Mouse (Mus musculus): ENCODE measurements at regions not wholly inside any gene's neighbourhood (a gene's known extent, or its start where the extent isn't known, plus 50 kb on each side); places are given as distances from the start of the nearest gene placed in this dataset.

DNA sequence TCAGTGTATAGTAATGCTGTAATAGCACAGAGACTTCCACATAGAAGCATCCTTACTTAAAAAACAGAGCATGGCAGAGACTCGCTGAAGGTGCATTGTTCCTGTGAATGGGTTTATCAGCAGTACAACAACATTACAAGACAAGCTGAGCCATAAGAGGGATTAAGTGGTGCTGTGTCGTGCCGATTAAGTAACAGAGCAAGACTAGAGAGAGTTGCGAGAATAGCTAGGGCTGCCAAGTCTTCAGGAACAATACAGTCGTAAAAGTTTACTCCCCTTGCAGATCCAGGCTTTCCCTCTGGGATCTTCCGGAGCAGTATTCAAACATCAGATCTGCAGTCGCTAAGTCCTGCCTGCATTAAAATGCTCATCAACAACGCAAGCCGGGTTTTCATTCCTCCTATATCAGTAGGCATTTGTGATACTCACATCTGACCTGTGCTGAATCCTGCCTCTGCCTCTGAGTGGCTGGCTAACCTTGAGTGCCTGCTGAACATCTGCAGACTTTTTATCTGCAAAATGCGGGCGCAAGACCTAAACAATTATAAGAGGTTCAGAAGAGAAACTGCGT is 247.1 kb downstream of the Ttll7 start:
- Histone ChIP-seq H3K9me3 (no peaks in the 10 kb centered on the region), H3K27ac (no peak overlapping the region), H3K27me3 (replicated peaks) (no peaks in the 10 kb centered on the region), H3K4me2 (peak overlapping the region; percentile 36), H3K9ac (no peak overlapping the region), H3K4me1 (peaks cover 41% of the 10 kb centered on the region), H3K4me3 (no peak overlapping the region), H3K36me3 (replicated peaks) (no peaks in the 10 kb centered on the region)
- WGBS = 26% methylated on average over 12 of the region's 12 CpGs
- no peak for ATAC-seq (replicated peaks)

DNA sequence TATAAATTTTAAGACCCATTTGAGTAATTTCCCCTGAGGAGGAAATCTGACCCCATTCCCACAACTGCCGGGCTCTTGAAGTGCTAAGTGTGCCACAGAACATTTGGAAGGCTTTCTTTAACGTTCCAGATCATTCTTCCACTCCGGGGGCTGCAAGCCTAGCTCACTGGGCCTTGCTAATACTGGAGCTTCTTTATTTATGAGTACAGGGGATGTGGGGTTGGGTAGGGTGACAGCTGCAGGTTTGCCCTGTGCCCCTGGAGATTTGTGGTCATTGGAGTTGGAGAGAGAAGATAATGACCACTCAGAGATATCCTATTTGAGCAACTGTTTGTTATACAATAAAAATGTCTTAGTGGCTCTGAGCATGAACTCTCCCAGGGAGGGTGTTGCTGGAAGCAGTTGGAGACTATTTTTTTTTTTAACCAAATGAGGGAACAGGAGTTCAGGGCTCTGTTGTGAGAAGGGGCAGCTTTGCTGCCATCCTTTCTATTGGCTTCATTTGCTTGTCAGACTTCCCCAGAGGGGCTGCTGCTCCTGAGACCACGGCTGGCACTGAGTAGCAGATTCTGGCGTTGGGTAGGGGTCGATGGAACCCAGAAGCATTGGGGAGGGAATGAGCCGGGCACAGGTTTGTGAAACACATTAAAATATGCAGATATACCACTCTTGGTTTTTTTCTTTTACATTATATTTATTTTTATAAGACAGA is 249.0 kb downstream of the Ttll7 start:
- Histone ChIP-seq H3K4me1 (peaks cover 41% of the 10 kb centered on the region), H3K9me3 (no peaks in the 10 kb centered on the region), H3K27ac (no peak overlapping the region), H3K27me3 (replicated peaks) (no peaks in the 10 kb centered on the region), H3K4me3 (no peak overlapping the region), H3K9ac (no peak overlapping the region), H3K4me2 (no peak overlapping the region), H3K36me3 (replicated peaks) (no peaks in the 10 kb centered on the region)
- ATAC-seq (replicated peaks) = no peak
- WGBS = 40% methylated on average over 7 of the region's 7 CpGs

DNA sequence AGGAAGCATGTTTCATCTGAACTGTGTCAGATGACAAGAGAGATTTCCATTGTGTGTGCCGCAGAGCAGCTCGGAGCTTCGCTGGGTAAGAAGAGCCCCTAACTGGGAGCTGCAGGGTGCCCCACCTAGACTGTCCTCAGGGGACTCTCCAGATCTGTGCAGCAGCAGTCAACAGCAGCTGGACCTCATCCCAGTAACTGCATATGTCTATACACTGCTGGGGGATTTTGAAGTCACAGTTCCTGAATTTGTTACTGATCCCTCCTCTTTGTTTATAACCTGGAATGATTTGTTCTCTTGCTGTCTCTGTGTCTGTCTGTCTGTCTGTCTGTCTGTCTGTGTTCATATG is 249.6 kb downstream of the Ttll7 start:
- no peak overlapping the region for H3K27ac ChIP-seq
- 23% methylated on average over 3 of the region's 3 CpGs for WGBS

DNA sequence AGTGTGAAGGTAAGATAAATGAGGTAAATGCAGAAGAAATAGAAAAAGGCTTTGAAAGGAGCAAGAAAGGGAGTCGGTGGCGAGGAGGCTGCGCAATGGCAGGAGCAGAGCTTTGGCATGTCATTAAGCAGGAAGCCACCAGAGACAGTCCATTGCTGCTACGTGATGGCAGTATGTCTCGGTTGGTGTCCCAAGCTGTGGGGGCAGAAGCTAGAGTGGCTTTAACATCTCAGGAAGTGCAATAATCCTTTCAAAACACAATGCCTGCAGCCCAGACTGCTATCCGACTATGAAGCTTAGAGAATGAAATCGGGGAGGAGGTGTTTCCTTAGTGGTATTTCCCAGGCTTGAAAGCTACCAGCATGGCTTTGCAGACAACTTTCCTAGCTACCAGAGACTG is 251.3 kb downstream of the Ttll7 start:
- H3K4me3 ChIP-seq = no peak overlapping the region
- H3K9me3 ChIP-seq = no peaks in the 10 kb centered on the region
- no peak overlapping the region for H3K27ac ChIP-seq
- no peak overlapping the region for H3K9ac ChIP-seq
- 15% methylated on average over 7 of the region's 7 CpGs for WGBS
- ATAC-seq (replicated peaks) = peak; percentile 43; the same call in 1 of the 2 replicates
- H3K4me2 ChIP-seq = peak overlapping the region; percentile 30
- H3K4me1 ChIP-seq = peaks cover 31% of the 10 kb centered on the region
- no peaks in the 10 kb centered on the region for H3K27me3 ChIP-seq (replicated peaks)
- no peaks in the 10 kb centered on the region for H3K36me3 ChIP-seq (replicated peaks)

More for the DNA sequence above, 249.6 kb downstream of the Ttll7 start:
- peak; percentile 43; the same call in 1 of the 2 replicates for ATAC-seq (replicated peaks)
- no peaks in the 10 kb centered on the region for H3K27me3 ChIP-seq (replicated peaks)
- no peak overlapping the region for H3K4me3 ChIP-seq
- H3K36me3 ChIP-seq (replicated peaks) = no peaks in the 10 kb centered on the region
- H3K9ac ChIP-seq = no peak overlapping the region
- peaks cover 41% of the 10 kb centered on the region for H3K4me1 ChIP-seq
- no peaks in the 10 kb centered on the region for H3K9me3 ChIP-seq
- H3K4me2 ChIP-seq = no peak overlapping the region

- Histone ChIP-seq H3K4me1 (no peaks in the 10 kb centered on the region), H3K4me3 (no peak overlapping the region), H3K9me3 (no peaks in the 10 kb centered on the region), H3K27ac (no peak overlapping the region), H3K27me3 (replicated peaks) (no peaks in the 10 kb centered on the region), H3K9ac (no peak overlapping the region), H3K36me3 (replicated peaks) (no peaks in the 10 kb centered on the region), H3K4me2 (no peak overlapping the region)
- ATAC-seq (replicated peaks) = no peak
- 96% methylated on average over 4 of the region's 4 CpGs for WGBS
Measured at GRCm38 (mm10) chr3:147117609-147118008, 265.4 kb downstream of the Ttll7 start.

DNA sequence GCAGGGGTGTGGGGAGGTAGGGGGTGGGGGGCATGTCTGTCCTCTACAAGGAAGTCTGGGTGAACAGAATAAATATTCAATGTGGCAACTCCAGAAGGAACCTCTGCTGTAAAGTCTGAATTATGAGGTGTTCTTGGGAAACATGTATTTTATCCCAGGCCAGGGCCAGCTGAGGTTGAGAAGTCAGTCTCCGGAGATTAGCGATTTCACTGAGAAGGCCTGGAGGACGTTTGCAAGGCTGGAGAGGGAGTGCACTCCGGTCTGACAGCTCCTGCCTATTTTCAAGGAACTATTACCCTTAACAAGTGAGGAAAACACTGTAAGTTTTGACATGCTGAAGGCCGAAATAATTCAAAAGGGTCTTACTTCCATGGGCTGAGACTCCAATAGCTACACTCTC is 265.9 kb downstream of the Ttll7 start:
- Histone ChIP-seq H3K27ac (no peak overlapping the region), H3K4me2 (no peak overlapping the region), H3K27me3 (replicated peaks) (no peaks in the 10 kb centered on the region), H3K36me3 (replicated peaks) (no peaks in the 10 kb centered on the region), H3K9me3 (no peaks in the 10 kb centered on the region), H3K4me1 (no peaks in the 10 kb centered on the region), H3K9ac (no peak overlapping the region), H3K4me3 (no peak overlapping the region)
- WGBS = 85% methylated on average over 5 of the region's 5 CpGs
- ATAC-seq (replicated peaks) = no peak

DNA sequence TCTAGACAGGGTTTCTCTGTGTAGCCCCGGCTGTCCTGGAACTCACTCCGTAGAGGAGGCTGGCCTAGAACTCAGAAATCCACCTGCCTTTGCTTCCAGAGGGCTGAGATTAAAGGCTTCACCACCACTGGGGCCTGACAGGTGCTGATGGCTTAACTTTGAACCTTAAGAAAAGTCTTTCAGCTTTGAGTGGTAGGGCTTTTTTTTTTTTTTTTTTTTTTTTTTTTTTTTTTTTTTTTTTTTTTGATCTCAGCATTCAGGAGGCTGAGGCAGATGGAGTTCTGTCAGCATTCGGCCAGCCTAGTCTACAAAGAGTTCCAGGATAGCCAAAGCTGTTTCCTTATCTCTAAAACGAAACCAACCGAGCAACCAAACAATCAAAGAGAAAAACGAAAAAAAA is 266.5 kb downstream of the Ttll7 start:
- no peak overlapping the region for H3K4me3 ChIP-seq
- ATAC-seq (replicated peaks) = no peak
- WGBS = 92% methylated on average over 6 of the region's 6 CpGs

DNA sequence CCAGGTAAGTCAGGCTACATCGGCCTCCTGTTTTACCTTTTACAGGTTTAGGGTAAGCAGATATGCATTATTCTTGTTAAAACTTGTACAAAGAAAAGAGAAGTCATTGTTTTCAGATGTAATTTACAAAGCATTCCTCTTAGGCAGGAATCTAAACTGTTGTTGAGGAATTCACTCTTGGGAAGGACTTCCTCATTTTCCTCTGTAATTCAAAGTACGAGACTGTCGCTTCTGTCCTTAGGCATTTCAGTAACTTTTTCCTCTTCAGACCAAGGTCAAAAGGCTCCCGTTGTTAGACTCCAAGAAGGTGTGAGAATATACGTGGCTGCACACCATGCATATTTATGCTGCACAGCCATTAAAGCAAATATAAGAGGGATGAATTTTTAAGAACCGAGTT is 269.7 kb downstream of the Ttll7 start:
- no peak overlapping the region for H3K9ac ChIP-seq
- H3K36me3 ChIP-seq (replicated peaks) = no peaks in the 10 kb centered on the region
- no peaks in the 10 kb centered on the region for H3K4me1 ChIP-seq
- H3K4me3 ChIP-seq = no peak overlapping the region
- no peaks in the 10 kb centered on the region for H3K9me3 ChIP-seq
- no peaks in the 10 kb centered on the region for H3K27me3 ChIP-seq (replicated peaks)
- WGBS = 78% methylated on average over 6 of the region's 6 CpGs
- H3K4me2 ChIP-seq = no peak overlapping the region
- ATAC-seq (replicated peaks) = no peak
- H3K27ac ChIP-seq = no peak overlapping the region

More for the DNA sequence above, 266.5 kb downstream of the Ttll7 start:
- no peaks in the 10 kb centered on the region for H3K9me3 ChIP-seq
- H3K36me3 ChIP-seq (replicated peaks) = no peaks in the 10 kb centered on the region
- H3K9ac ChIP-seq = no peak overlapping the region
- no peak overlapping the region for H3K27ac ChIP-seq
- no peak overlapping the region for H3K4me2 ChIP-seq
- H3K4me1 ChIP-seq = no peaks in the 10 kb centered on the region
- no peaks in the 10 kb centered on the region for H3K27me3 ChIP-seq (replicated peaks)

DNA sequence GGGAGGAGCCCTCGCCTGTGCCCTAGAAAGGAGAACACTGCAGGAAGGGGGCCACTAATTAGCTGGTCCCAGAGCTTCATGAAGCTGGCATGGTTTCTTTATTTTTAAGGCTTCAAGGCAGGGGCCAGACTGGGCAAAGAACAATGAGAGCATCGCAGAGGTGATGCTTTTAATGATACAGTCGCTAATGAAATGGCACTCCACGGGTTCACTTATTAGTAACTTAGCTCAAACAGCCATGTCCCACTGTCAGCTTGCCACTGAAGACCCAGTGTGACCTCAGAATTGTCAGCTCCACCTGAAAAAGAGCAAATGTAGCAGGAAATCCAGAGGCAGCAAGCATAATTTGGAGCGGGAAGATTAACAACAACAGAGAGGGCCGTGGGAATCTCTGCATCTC is 275.6 kb downstream of the Ttll7 start:
- H3K4me1 ChIP-seq = peaks cover 3% of the 10 kb centered on the region; the same call in 1 of the 2 replicates
- H3K9ac ChIP-seq = no peak overlapping the region
- H3K27me3 ChIP-seq (replicated peaks) = no peaks in the 10 kb centered on the region
- H3K4me3 ChIP-seq = no peak overlapping the region
- H3K9me3 ChIP-seq = no peaks in the 10 kb centered on the region
- no peak overlapping the region for H3K4me2 ChIP-seq
- H3K36me3 ChIP-seq (replicated peaks) = no peaks in the 10 kb centered on the region
- no peak for ATAC-seq (replicated peaks)
- H3K27ac ChIP-seq = no peak overlapping the region
- WGBS = 76% methylated on average over 6 of the region's 6 CpGs

- no peak overlapping the region for H3K4me3 ChIP-seq
- H3K4me1 ChIP-seq = peaks cover 5% of the 10 kb centered on the region; the same call in 1 of the 2 replicates
- peak; percentile 72 for ATAC-seq (replicated peaks)
- no peaks in the 10 kb centered on the region for H3K9me3 ChIP-seq
- 40% methylated on average over 13 of the region's 13 CpGs for WGBS
- H3K9ac ChIP-seq = no peak overlapping the region
- no peaks in the 10 kb centered on the region for H3K27me3 ChIP-seq (replicated peaks)
- H3K4me2 ChIP-seq = no peak overlapping the region
- H3K27ac ChIP-seq = 0 out of 2 replicates have a peak overlapping the region, but pooled peaks have one; percentile 1
- no peaks in the 10 kb centered on the region for H3K36me3 ChIP-seq (replicated peaks)
Measured at GRCm38 (mm10) chr3:147132830-147133229, 280.7 kb downstream of the Ttll7 start.

- H3K27ac ChIP-seq = 0 out of 2 replicates have a peak overlapping the region, but pooled peaks have one; percentile 1
- peaks cover 5% of the 10 kb centered on the region; the same call in 1 of the 2 replicates for H3K4me1 ChIP-seq
- H3K4me2 ChIP-seq = no peak overlapping the region
- no peak overlapping the region for H3K9ac ChIP-seq
- H3K27me3 ChIP-seq (replicated peaks) = no peaks in the 10 kb centered on the region
- H3K9me3 ChIP-seq = no peaks in the 10 kb centered on the region
- 74% methylated on average over 13 of the region's 13 CpGs for WGBS
- no peak overlapping the region for H3K4me3 ChIP-seq
- no peak for ATAC-seq (replicated peaks)
- H3K36me3 ChIP-seq (replicated peaks) = no peaks in the 10 kb centered on the region
Measured at GRCm38 (mm10) chr3:147133408-147133807, 281.2 kb downstream of the Ttll7 start.

DNA sequence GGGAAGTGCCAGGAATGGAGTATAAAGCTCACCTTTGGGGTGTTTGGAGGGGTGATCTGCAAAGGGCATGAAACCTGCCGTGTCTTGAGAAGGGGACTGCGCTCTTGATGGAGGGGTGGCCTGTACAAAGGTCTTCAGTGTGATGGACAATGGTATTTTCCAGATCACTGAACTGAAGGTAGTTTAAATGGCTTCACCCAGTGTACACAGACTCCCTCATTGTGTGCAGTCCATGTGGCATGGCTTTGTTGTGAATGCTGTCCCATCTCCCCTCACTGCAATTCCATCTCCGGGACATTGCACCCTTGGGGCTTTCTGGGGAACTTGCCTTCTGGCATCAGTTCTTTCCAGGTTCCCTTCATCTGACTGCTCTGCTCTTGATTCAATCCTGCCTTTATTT is 288.2 kb downstream of the Ttll7 start:
- H3K27ac ChIP-seq = no peak overlapping the region
- H3K4me1 ChIP-seq = no peaks in the 10 kb centered on the region
- H3K9ac ChIP-seq = no peak overlapping the region
- H3K4me2 ChIP-seq = no peak overlapping the region
- H3K36me3 ChIP-seq (replicated peaks) = no peaks in the 10 kb centered on the region
- H3K9me3 ChIP-seq = no peaks in the 10 kb centered on the region
- 57% methylated on average over 3 of the region's 3 CpGs for WGBS
- H3K27me3 ChIP-seq (replicated peaks) = no peaks in the 10 kb centered on the region
- no peak overlapping the region for H3K4me3 ChIP-seq
- ATAC-seq (replicated peaks) = no peak

- no peak overlapping the region for H3K27ac ChIP-seq
- H3K4me1 ChIP-seq = no peaks in the 10 kb centered on the region
- no peaks in the 10 kb centered on the region for H3K36me3 ChIP-seq (replicated peaks)
- no peaks in the 10 kb centered on the region for H3K27me3 ChIP-seq (replicated peaks)
- H3K9ac ChIP-seq = no peak overlapping the region
- ATAC-seq (replicated peaks) = no peak
- WGBS = 88% methylated on average over 3 of the region's 3 CpGs
- H3K4me3 ChIP-seq = no peak overlapping the region
- no peak overlapping the region for H3K4me2 ChIP-seq
- H3K9me3 ChIP-seq = no peaks in the 10 kb centered on the region
Measured at GRCm38 (mm10) chr3:147153456-147153855, 301.3 kb downstream of the Ttll7 start.
